Mouse (Mus musculus) kidney, postnatal 25 days (tissue): ENCODE measurements around the gene Ext2.

Experiments
- DNase-seq, 2 experiments: peaks; one replicate each; pipeline ENCODE4 v3.0.0; 2021; ENCODE audit warnings: mixed read lengths in 2 of 2

The Ext2 gene

DNA sequence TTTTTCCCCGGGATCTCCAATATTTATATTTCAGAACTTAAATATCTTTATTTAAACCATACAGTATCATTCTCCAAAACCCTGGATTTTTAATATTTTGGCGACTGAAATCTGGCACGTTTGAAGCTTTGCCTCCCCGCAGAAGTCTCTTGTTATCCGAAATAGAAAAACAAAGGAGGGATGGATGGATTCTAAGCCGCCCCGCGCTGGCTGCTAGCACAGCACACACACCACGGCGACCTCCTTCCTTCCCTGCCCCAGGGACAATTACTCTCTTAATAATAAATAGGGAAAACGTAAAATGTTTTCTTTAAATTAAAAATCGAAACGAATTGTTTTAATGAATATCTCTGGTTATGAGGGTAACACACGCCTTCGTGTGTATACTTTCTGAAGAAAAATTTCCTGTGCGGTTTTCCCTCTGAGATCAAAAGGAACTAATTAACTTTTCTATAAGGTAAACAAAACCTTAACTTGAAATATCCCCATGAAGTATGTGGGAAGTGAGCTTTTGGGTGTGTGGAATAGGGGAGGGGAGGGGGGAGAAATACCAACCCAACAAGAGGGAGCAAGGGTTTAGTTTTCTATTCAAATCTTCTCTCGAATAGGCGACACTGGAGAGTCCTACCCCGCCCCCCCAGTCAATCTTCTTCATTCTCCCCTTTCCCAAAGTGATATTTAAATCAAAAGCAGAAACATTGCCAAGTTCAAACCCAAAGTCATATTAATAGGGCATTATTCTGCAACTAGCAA, 203.7 kb downstream of the Ext2 start:
- DNase-seq, result no peak

DNA sequence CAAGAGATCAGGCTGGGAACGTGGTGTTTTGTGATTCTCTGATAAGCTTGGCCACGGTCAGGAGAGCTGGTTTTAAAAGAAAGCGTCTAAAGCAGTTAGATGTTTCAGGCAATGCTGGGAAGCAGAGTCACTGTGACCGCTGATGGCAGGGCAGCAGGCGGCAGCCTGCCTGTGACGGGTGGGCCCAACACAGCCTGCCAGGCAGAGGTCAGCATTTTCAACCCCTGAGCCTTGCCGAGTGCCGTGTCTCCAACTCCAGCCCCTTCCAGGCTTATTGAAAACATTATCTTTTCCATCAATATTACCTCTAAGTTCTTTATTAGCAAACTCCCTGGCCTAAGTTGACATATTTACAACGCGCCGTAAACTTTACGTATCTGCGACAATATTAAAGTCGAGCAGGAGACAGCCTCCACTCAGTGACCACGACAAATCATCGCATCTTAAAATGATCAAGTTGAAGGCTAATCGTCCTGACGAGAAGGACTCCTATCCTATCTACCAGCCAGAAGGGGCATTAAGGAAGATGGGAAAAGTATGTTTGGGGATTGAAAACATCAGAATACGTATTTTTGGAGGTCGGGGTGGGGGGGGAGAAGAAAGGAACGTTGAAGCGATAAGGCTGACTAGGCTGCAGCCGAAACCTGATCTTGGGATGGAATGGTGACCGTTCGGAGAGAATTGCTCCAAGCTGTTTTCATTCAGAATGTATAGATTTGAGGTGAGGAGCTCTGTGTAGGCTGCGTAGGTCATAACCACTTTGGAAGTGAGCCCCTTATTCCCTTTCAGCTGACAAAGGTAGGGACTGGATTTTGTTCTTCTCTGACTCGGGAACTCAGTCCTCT, 206.3 kb downstream of the Ext2 start:
- DNase-seq, result no peak

DNA sequence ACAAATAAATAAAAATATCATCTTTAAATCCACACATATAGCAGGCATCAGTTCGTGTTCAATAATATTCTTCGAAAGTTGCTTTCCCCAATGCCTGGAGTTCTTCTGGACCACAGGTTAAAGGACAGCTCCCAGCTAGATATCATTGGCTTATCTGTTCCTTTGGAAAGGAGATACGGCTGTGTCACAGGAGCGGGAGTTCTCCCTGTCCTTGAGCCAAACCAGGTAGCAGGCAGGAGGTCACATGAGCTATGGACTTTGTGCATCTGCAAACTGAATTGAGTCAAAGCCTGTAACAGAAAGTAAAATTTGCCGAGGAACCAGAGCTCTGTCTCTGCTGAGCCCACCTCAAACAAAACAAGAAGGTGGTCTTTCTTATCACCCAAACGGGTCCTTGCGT, 209.3 kb downstream of the Ext2 start:
- no peak for DNase-seq
